1 mouse cellular context compared by ENCODE assay signal in genomic region chr16:36920410-36920809, GRCm38 (mm10).
A peak's percentile ranks its signal among the peaks of the same experiment; 100 is the strongest.
TF ChIP-seq lines count a peak whose summit lies in the region.

No protein-coding gene starts in this region.

TF ChIP-seq in CH12.LX, 34 proteins besides CTCF, POLR2A, EP300 and RAD21 (continued from another document):
- peak; percentile 59; the same call in 1 of the 2 replicates for TF ChIP-seq MAFK (IDR thresholded peaks at IDR 0.05; ENCODE audit: insufficient replicate concordance, low read length)
TF ChIP-seq in CH12.LX: peak in this region for 13.
